Mouse (Mus musculus): ENCODE measurements around the gene Lrrfip1.

GRCm38 (mm10) chr1:91026945-91027344, 28.4 kb downstream of the Lrrfip1 start:
- TF ChIP-seq CTCF (IDR thresholded peaks at IDR 0.05; ENCODE audit: extremely low read depth, insufficient read depth, low read length) (no peak), POLR2A (IDR thresholded peaks at IDR 0.05; ENCODE audit: extremely low read depth, insufficient read depth, low read length) (no peak)
